In genomic region chr10:42478341-42478720, GRCm38 (mm10) we compare ENCODE assay signal across 8 mouse cellular contexts. TPM values are rescaled to one million over a fixed set of nuclear protein-coding genes. Genes with fewer than 3 reads are reported as not detected.
DNase-seq lines count a peak whose midpoint lies in the region; ATAC-seq and TF ChIP-seq lines count a peak whose summit lies in the region.

Gene Afg1l (minus strand): TSS chr10:42478565.

- H3K4me1 ChIP-seq in forebrain, embryonic 13.5 days = peaks cover 14% of the 10 kb centered on the region
- H3K4me1 ChIP-seq in liver, postnatal 0 days (ENCODE audit: insufficient read depth) = peaks cover 23% of the 10 kb centered on the region
- H3K4me1 ChIP-seq in neural tube, embryonic 14.5 days (ENCODE audit: control insufficient read depth, insufficient read depth, low read length) = no peaks in the 10 kb centered on the region; the same call in 1 of the 2 replicates

- peak within 1 kb of the TSS; percentile 90 for H3K9ac ChIP-seq in forebrain, embryonic 13.5 days
- H3K9ac ChIP-seq in liver, postnatal 0 days (replicated peaks) = peak within 1 kb of the TSS; percentile 80
- peak within 1 kb of the TSS; percentile 82 for H3K9ac ChIP-seq in neural tube, embryonic 14.5 days (replicated peaks; ENCODE audit: low read depth, low read length)

- WGBS in forebrain, embryonic 13.5 days = under 1% methylated on average over 29 of the region's 29 CpGs
- WGBS in large intestine, adult 2 months = under 1% methylated on average over 29 of the region's 29 CpGs
- whole genome bisulfite sequencing in liver, postnatal 0 days (ENCODE audit: insufficient replicate concordance) = 0% methylated on average over 29 of the region's 29 CpGs
- under 1% methylated on average over 29 of the region's 29 CpGs for WGBS in neural tube, embryonic 14.5 days

- peak; percentile 47; the same call in 1 of the 2 replicates for TF ChIP-seq CTCF in liver, postnatal 0 days (IDR thresholded peaks at IDR 0.05; ENCODE audit: low read depth)

- H3K27ac ChIP-seq in forebrain, embryonic 13.5 days = peak within 1 kb of the TSS; percentile 84
- peak within 1 kb of the TSS; percentile 92 for H3K27ac ChIP-seq in liver, postnatal 0 days (ENCODE audit: low read depth)
- H3K27ac ChIP-seq in neural tube, embryonic 14.5 days (ENCODE audit: low read depth, low read length) = peak within 1 kb of the TSS; percentile 84

- H3K36me3 ChIP-seq in forebrain, embryonic 13.5 days (ENCODE audit: poor library complexity, severe bottlenecking) = no peaks in the 10 kb centered on the region
- no peaks in the 10 kb centered on the region for H3K36me3 ChIP-seq in liver, postnatal 0 days (replicated peaks; ENCODE audit: insufficient read depth, low read length)
- no peaks in the 10 kb centered on the region for H3K36me3 ChIP-seq in neural tube, embryonic 14.5 days (ENCODE audit: control insufficient read depth, insufficient read depth, low read length)

- 0 out of 2 replicates have a peak, but pooled peaks cover under 1% of the 10 kb centered on the region for H3K9me3 ChIP-seq in forebrain, embryonic 13.5 days (replicated peaks)
- H3K9me3 ChIP-seq in liver, postnatal 0 days (ENCODE audit: low read length) = no peaks in the 10 kb centered on the region
- no peaks in the 10 kb centered on the region for H3K9me3 ChIP-seq in neural tube, embryonic 14.5 days (ENCODE audit: control insufficient read depth, low read length)

- TF ChIP-seq EP300 in liver, postnatal 0 days (IDR thresholded peaks at IDR 0.05; ENCODE audit: low read depth) = peak; percentile 68; the same call in 1 of the 2 replicates

- ATAC-seq in cerebellum, adult (ENCODE audit: insufficient number of reproducible peaks, low FRiP score, low TSS enrichment) = peak; percentile 94
- ATAC-seq in forebrain, embryonic 13.5 days = peak; percentile 95
- peak; percentile 98 for ATAC-seq in liver, postnatal 0 days
- peak; percentile 94 for ATAC-seq in neural tube, embryonic 14.5 days (ENCODE audit: low read depth)

- no peaks in the 10 kb centered on the region for H3K27me3 ChIP-seq in forebrain, embryonic 13.5 days
- no peaks in the 10 kb centered on the region for H3K27me3 ChIP-seq in liver, postnatal 0 days (ENCODE audit: insufficient read depth, low read length)
- H3K27me3 ChIP-seq in neural tube, embryonic 14.5 days (ENCODE audit: control insufficient read depth, insufficient read depth, low read length) = no peaks in the 10 kb centered on the region

- peak within 1 kb of the TSS; percentile 87 for H3K4me2 ChIP-seq in forebrain, embryonic 13.5 days
- H3K4me2 ChIP-seq in liver, postnatal 0 days (ENCODE audit: low read depth, low read length) = peak within 1 kb of the TSS; percentile 89
- H3K4me2 ChIP-seq in neural tube, embryonic 14.5 days (ENCODE audit: low read depth, low read length) = peak within 1 kb of the TSS; percentile 89

- intact Hi-C loops in heart, postnatal 10 days (cut with DNase I) = loop anchor here (1.0 kb wide), 1 partner anchor 23 kb away; no protein-coding TSS in a partner anchor

- peak; percentile 97 for DNase-seq in ES-CJ7 (ENCODE audit: low read depth, low spot score)
- peak; percentile 98 for DNase-seq in heart, postnatal 10 days
- DNase-seq in large intestine, adult 2 months (ENCODE audit: low read depth, low spot score) = peak; percentile 89
- peak; percentile 97 for DNase-seq in liver, postnatal 0 days
- peak; percentile 91 to 93 for DNase-seq in thymus, adult 18-20 months

- H3K4me3 ChIP-seq in forebrain, embryonic 13.5 days = peak within 1 kb of the TSS; percentile 81
- peak within 1 kb of the TSS; percentile 80 for H3K4me3 ChIP-seq in liver, postnatal 0 days (ENCODE audit: low read depth, low read length)
- peak within 1 kb of the TSS; percentile 62 for H3K4me3 ChIP-seq in neural tube, embryonic 14.5 days (ENCODE audit: low read depth, low read length)

RNA-seq across cellular contexts. Expression of gene Afg1l, which starts in this region (rescaled TPM):
- 4.0 and 4.5 TPM in 2 replicates for polyA plus RNA-seq in forebrain, embryonic 13.5 days (2015; fragmentation: Nextera tagmentation; extraction: Ambion mirVana)
- total RNA-seq in heart, postnatal 10 days (2021) = 10 to 100 TPM; 25.4 to 26.6 TPM
- 6.7 and 7.3 TPM in 2 replicates for polyA plus RNA-seq in large intestine, adult 2 months (2012; rRNA removed)
- polyA plus RNA-seq in liver, postnatal 0 days (2015; fragmentation: Nextera tagmentation; extraction: Ambion mirVana) = 2.3 and 2.9 TPM in 2 replicates
- polyA plus RNA-seq in neural tube, embryonic 14.5 days (2014; fragmentation: Nextera tagmentation; extraction: Ambion mirVana) = 7.7 and 8.0 TPM in 2 replicates

Comparison
In these comparisons a context has a peak if more than half of its experiments do, and no peak if none do; other contexts are left out.
1. Peak in every context shown above with its lines: DNase-seq, ATAC-seq, H3K4me3 ChIP-seq and H3K27ac ChIP-seq.